Mouse (Mus musculus): Measurements from ENCODE around the gene Gm29866. TPM values are rescaled to one million over a fixed set of nuclear protein-coding genes. Genes with fewer than 3 reads are reported as not detected.
"Not testable (repeated sequence)": the region's sequence is repeated elsewhere in the genome, so short reads cannot be mapped to it uniquely, and the experiment has no call there.

Gene Gm29866
- polyA plus RNA-seq (2015; fragmentation: Nextera tagmentation; extraction: Ambion mirVana), result not detected in 2 replicates

DNA sequence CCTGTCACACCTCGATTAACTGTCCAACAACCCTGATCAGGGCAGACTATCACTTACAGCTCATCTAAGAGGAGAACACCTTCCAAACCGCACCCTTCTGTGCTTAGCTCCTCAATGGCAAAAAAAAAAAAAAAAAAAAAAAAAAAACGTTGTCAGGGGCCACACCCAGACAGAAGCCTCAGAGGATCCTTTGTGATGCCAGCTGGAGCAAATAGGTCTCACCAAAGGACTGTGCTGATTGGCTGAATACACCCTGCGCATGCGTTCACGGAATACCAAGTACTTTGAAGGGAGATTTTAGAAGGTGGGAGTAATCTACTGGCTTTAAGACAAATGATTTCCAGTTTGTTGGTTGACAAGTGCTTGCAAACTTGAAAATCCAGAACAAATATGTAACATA is at the start of gene Gm29866:
Gm29866 (minus strand) TSS at position 101 of the 400 bp plus-strand sequence.
- H3K36me3 ChIP-seq; H3K27ac ChIP-seq; H3K4me2 ChIP-seq; H3K9me3 ChIP-seq; H3K9ac ChIP-seq; H3K4me1 ChIP-seq; H3K4me3 ChIP-seq; ATAC-seq (ENCODE audit: insufficient number of reproducible peaks, insufficient read depth, low FRiP score, low TSS enrichment, low read depth); H3K27me3 ChIP-seq: not testable (repeated sequence)
- no CpG with 5 or more reads among the region's 6 CpGs for WGBS

Other genes with a start within 250 kb of the Gm29866 start
- not detected in 2 replicates for gene Gm20909, start 170.9 kb upstream of the Gm29866 start, polyA plus RNA-seq (2015; fragmentation: Nextera tagmentation; extraction: Ambion mirVana)
- not detected in 2 replicates for gene Gm20865, start 247.9 kb upstream of the Gm29866 start, polyA plus RNA-seq (2015; fragmentation: Nextera tagmentation; extraction: Ambion mirVana)